Mouse (Mus musculus): ENCODE data around the gene Hdgfl3. TPM values are rescaled to one million over a fixed set of nuclear protein-coding genes. Genes with fewer than 3 reads are reported as not detected.

Hdgfl3 gene
- total RNA-seq, 2 experiments from 2014 or later: 77.9 to 78.9 TPM

GRCm38 (mm10) chr7:81850171-81850570 lies 84.1 kb downstream of the Hdgfl3 start:
- Histone ChIP-seq H3K27ac (no peak overlapping the region), H3K4me3 (no peak overlapping the region)
- intact Hi-C loops (cut with DNase I): no loop called here
- DNase-seq (ENCODE audit: extremely low spot score in 1 of 2, low spot score in 2 of 2): no peak
- no peak for TF ChIP-seq CTCF (IDR thresholded peaks at IDR 0.05)

GRCm38 (mm10) chr7:81849633-81850032 lies 84.6 kb downstream of the Hdgfl3 start:
- intact Hi-C loops (cut with DNase I): no loop called here
- Histone ChIP-seq H3K27ac (no peak overlapping the region), H3K4me3 (no peak overlapping the region)
- TF ChIP-seq CTCF (IDR thresholded peaks at IDR 0.05): no peak
- DNase-seq (ENCODE audit: extremely low spot score in 1 of 2, low spot score in 2 of 2): no peak

GRCm38 (mm10) chr7:81849214-81849613 lies 85.1 kb downstream of the Hdgfl3 start:
- no peak for TF ChIP-seq CTCF (IDR thresholded peaks at IDR 0.05)
- DNase-seq (ENCODE audit: extremely low spot score in 1 of 2, low spot score in 2 of 2): no peak
- no peak overlapping the region for H3K4me3 ChIP-seq
- no peak overlapping the region for H3K27ac ChIP-seq
- intact Hi-C loops (cut with DNase I): no loop called here

GRCm38 (mm10) chr7:81847777-81848176 lies 86.5 kb downstream of the Hdgfl3 start:
- intact Hi-C loops (cut with DNase I): no loop called here
- no peak for TF ChIP-seq CTCF (IDR thresholded peaks at IDR 0.05)
- Histone ChIP-seq H3K4me3 (no peak overlapping the region), H3K27ac (no peak overlapping the region)
- DNase-seq (ENCODE audit: extremely low spot score in 1 of 2, low spot score in 2 of 2): no peak

GRCm38 (mm10) chr7:81847010-81847409 lies 87.3 kb downstream of the Hdgfl3 start:
- intact Hi-C loops (cut with DNase I): no loop called here
- no peak overlapping the region for H3K4me3 ChIP-seq

GRCm38 (mm10) chr7:81846008-81846407 lies 88.3 kb downstream of the Hdgfl3 start:
- DNase-seq (ENCODE audit: extremely low spot score in 1 of 2, low spot score in 2 of 2): no peak
- intact Hi-C loops (cut with DNase I): no loop called here
- H3K27ac ChIP-seq: no peak overlapping the region
- H3K4me3 ChIP-seq: no peak overlapping the region
- no peak for TF ChIP-seq CTCF (IDR thresholded peaks at IDR 0.05)

More at GRCm38 (mm10) chr7:81847010-81847409, 87.3 kb downstream of the Hdgfl3 start:
- no peak for DNase-seq (ENCODE audit: extremely low spot score in 1 of 2, low spot score in 2 of 2)
- no peak for TF ChIP-seq CTCF (IDR thresholded peaks at IDR 0.05)
- no peak overlapping the region for H3K27ac ChIP-seq

- H3K4me3 ChIP-seq: no peak overlapping the region
- no peak overlapping the region for H3K27ac ChIP-seq
- intact Hi-C loops (cut with DNase I): no loop called here
Observed at GRCm38 (mm10) chr7:81845313-81845712, 89.0 kb downstream of the Hdgfl3 start.

GRCm38 (mm10) chr7:81844801-81845200 lies 89.5 kb downstream of the Hdgfl3 start:
- no peak for TF ChIP-seq CTCF (IDR thresholded peaks at IDR 0.05)
- intact Hi-C loops (cut with DNase I): no loop called here
- DNase-seq (ENCODE audit: extremely low spot score in 1 of 2, low spot score in 2 of 2): no peak
- Histone ChIP-seq H3K4me3 (no peak overlapping the region), H3K27ac (no peak overlapping the region)

More at GRCm38 (mm10) chr7:81845313-81845712, 89.0 kb downstream of the Hdgfl3 start:
- DNase-seq (ENCODE audit: extremely low spot score in 1 of 2, low spot score in 2 of 2): no peak
- TF ChIP-seq CTCF (IDR thresholded peaks at IDR 0.05): no peak

GRCm38 (mm10) chr7:81843903-81844302 lies 90.4 kb downstream of the Hdgfl3 start:
- no peak overlapping the region for H3K27ac ChIP-seq
- H3K4me3 ChIP-seq: no peak overlapping the region
- DNase-seq (ENCODE audit: extremely low spot score in 1 of 2, low spot score in 2 of 2): no peak
- TF ChIP-seq CTCF (IDR thresholded peaks at IDR 0.05): no peak
- intact Hi-C loops (cut with DNase I): no loop called here

GRCm38 (mm10) chr7:81842998-81843397 lies 91.3 kb downstream of the Hdgfl3 start:
- no peak for DNase-seq (ENCODE audit: extremely low spot score in 1 of 2, low spot score in 2 of 2)
- intact Hi-C loops (cut with DNase I): no loop called here
- H3K27ac ChIP-seq: no peak overlapping the region
- no peak overlapping the region for H3K4me3 ChIP-seq
- no peak for TF ChIP-seq CTCF (IDR thresholded peaks at IDR 0.05)

GRCm38 (mm10) chr7:81842141-81842540 lies 92.1 kb downstream of the Hdgfl3 start:
- DNase-seq (ENCODE audit: extremely low spot score in 1 of 2, low spot score in 2 of 2): no peak
- no peak overlapping the region for H3K4me3 ChIP-seq
- H3K27ac ChIP-seq: no peak overlapping the region
- TF ChIP-seq CTCF (IDR thresholded peaks at IDR 0.05): no peak
- intact Hi-C loops (cut with DNase I): no loop called here

GRCm38 (mm10) chr7:81841439-81841838 lies 92.8 kb downstream of the Hdgfl3 start:
- no peak for TF ChIP-seq CTCF (IDR thresholded peaks at IDR 0.05)
- peak overlapping the region; percentile 76 for H3K27ac ChIP-seq
- no peak for DNase-seq (ENCODE audit: extremely low spot score in 1 of 2, low spot score in 2 of 2)
- no peak overlapping the region for H3K4me3 ChIP-seq
- intact Hi-C loops (cut with DNase I): no loop called here

GRCm38 (mm10) chr7:81840661-81841181 lies 93.6 kb downstream of the Hdgfl3 start:
- TF ChIP-seq CTCF (IDR thresholded peaks at IDR 0.05): no peak
- peak overlapping the region; percentile 76 for H3K27ac ChIP-seq
- no peak overlapping the region for H3K4me3 ChIP-seq
- intact Hi-C loops (cut with DNase I): no loop called here
- DNase-seq (ENCODE audit: extremely low spot score in 1 of 2, low spot score in 2 of 2): peak; percentile 19 to 31

Measured in left cerebral cortex, adult 2 months (tissue).